Mouse (Mus musculus) adrenal gland, adult 2 months (tissue): ENCODE results near the gene Zfp867. TPM values are rescaled to one million over a fixed set of nuclear protein-coding genes. Genes with fewer than 3 reads are reported as not detected.

ENCODE experiments used
- DNase-seq: peaks from one replicate; pipeline ENCODE4 v3.0.0; 2021
- polyA plus RNA-seq: library from polyadenylated mRNA; depleted of rRNA; stranded (reverse); fragments of >200 nt; gene quantifications from 2 replicates; pipeline ENCODE4 v1.2.3, GENCODE M21; 2012
- total RNA-seq, 2 experiments: library from RNA; stranded (reverse); gene quantifications; 2 replicates each; pipeline ENCODE4 v1.2.3; 2021

The Zfp867 gene
- total and polyA plus RNA-seq, 3 experiments, result 0.13 to 5.5 (median 2.7) TPM

GRCm38 (mm10) chr11:59458973-59459372, 13.3 kb downstream of the Zfp867 start:
- DNase-seq, result peak; percentile 87

GRCm38 (mm10) chr11:59456891-59457290, 15.4 kb downstream of the Zfp867 start:
- no peak for DNase-seq

GRCm38 (mm10) chr11:59456346-59456745, 15.9 kb downstream of the Zfp867 start:
- DNase-seq, result peak; percentile 74

- no peak for DNase-seq
Observed at GRCm38 (mm10) chr11:59451086-59451485, 21.2 kb downstream of the Zfp867 start, which contains the start of gene Snap47. Gene Snap47 (minus strand): TSS chr11:59451186.

- no peak for DNase-seq
Observed at GRCm38 (mm10) chr11:59450230-59450771, 22.0 kb downstream of the Zfp867 start.

GRCm38 (mm10) chr11:59449741-59450229, 22.5 kb downstream of the Zfp867 start, which contains the start of gene Jmjd4:
Gene Jmjd4 (plus strand): TSS chr11:59450045.
- peak; percentile 97 for DNase-seq

- no peak for DNase-seq
Observed at GRCm38 (mm10) chr11:59443102-59443501, 29.2 kb downstream of the Zfp867 start.

GRCm38 (mm10) chr11:59437954-59438353, 34.3 kb downstream of the Zfp867 start:
- DNase-seq, result no peak

- peak; percentile 47 for DNase-seq
Observed at GRCm38 (mm10) chr11:59432261-59432660, 40.0 kb downstream of the Zfp867 start.

GRCm38 (mm10) chr11:59429959-59430358, 42.3 kb downstream of the Zfp867 start:
- no peak for DNase-seq

GRCm38 (mm10) chr11:59428057-59428660, 44.1 kb downstream of the Zfp867 start:
- DNase-seq, result no peak

- no peak for DNase-seq
Observed at GRCm38 (mm10) chr11:59425671-59426101, 46.6 kb downstream of the Zfp867 start.

- DNase-seq, result no peak
Observed at GRCm38 (mm10) chr11:59423010-59423588, 49.2 kb downstream of the Zfp867 start.

GRCm38 (mm10) chr11:59421967-59422366, 50.3 kb downstream of the Zfp867 start:
- DNase-seq, result no peak

GRCm38 (mm10) chr11:59421436-59421835, 50.8 kb downstream of the Zfp867 start:
- DNase-seq, result no peak

GRCm38 (mm10) chr11:59418708-59419107, 53.6 kb downstream of the Zfp867 start:
- DNase-seq, result no peak

GRCm38 (mm10) chr11:59412999-59413863, 59.0 kb downstream of the Zfp867 start:
- DNase-seq, result no peak

- no peak for DNase-seq
Observed at GRCm38 (mm10) chr11:59412058-59412457, 60.2 kb downstream of the Zfp867 start.
